Mouse (Mus musculus): ENCODE data around the gene Brd3os.
A peak's percentile ranks its signal among the peaks of the same experiment; 100 is the strongest.

The Brd3os gene

DNA sequence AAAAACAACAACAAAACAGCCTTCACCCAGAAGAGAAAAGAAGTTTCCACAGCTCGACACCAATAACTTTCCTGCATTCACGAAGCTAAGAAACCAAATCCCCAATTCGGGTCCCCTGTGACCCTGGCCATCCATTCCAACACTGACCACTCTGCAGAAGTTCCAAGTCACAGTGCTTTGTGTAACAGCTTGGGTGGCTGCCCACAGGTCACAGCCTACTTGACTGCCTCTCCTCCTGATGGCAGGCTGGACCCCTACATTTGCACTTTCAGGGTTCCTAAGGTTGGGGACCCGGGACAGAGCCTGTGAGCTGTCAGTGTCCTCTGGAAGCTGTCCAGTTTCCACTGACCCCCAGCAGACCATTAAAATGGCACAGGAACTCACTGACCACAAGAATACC is 20.8 kb downstream of the Brd3os start:
- no peak for DNase-seq (ENCODE audit: low read depth, low spot score)

DNA sequence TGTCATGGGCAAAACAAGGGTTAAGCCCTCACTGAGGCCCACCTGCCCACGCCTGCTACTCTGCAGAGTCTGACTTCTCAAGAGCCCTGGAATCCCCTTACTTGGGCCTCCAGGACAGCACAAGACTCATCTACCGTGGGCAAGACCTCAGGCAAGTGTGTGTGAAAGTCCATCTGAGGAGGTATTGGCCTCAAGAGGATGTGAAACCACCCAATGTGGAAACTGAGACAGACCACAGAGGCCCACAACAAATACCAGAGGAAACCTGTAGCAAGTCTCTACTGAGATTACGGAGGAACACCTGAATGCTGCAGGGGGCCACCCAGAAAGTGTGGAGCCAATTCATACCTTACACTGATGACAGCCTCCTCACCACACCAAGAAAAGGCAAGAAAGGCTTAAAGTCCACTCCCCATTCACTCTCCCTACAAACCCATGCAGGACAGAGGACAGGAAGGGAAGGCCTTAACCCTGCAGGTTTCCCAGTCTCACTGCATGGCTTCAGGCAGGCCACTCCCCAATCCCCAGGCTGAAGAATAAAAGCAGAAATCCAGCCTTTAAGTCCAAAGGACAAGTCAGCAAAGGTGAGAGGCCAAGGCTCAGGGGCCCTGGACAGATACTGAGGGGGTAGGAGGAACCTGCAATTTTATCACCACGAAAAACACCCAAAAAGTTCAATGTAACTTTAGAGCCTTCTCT is 27.3 kb downstream of the Brd3os start:
- DNase-seq (ENCODE audit: low read depth, low spot score), result no peak

GRCm38 (mm10) chr2:27469991-27470355 is 27.8 kb downstream of the Brd3os start:
- no peak for DNase-seq (ENCODE audit: low read depth, low spot score)

- DNase-seq (ENCODE audit: low read depth, low spot score), result no peak
Measured at GRCm38 (mm10) chr2:27470535-27470934, 28.4 kb downstream of the Brd3os start.

GRCm38 (mm10) chr2:27471170-27471584 is 29.1 kb downstream of the Brd3os start:
- DNase-seq (ENCODE audit: low read depth, low spot score), result no peak

GRCm38 (mm10) chr2:27473061-27473765 is 31.1 kb downstream of the Brd3os start:
- no peak for DNase-seq (ENCODE audit: low read depth, low spot score)

- DNase-seq (ENCODE audit: low read depth, low spot score), result no peak
Measured at GRCm38 (mm10) chr2:27473911-27474310, 31.8 kb downstream of the Brd3os start.

DNA sequence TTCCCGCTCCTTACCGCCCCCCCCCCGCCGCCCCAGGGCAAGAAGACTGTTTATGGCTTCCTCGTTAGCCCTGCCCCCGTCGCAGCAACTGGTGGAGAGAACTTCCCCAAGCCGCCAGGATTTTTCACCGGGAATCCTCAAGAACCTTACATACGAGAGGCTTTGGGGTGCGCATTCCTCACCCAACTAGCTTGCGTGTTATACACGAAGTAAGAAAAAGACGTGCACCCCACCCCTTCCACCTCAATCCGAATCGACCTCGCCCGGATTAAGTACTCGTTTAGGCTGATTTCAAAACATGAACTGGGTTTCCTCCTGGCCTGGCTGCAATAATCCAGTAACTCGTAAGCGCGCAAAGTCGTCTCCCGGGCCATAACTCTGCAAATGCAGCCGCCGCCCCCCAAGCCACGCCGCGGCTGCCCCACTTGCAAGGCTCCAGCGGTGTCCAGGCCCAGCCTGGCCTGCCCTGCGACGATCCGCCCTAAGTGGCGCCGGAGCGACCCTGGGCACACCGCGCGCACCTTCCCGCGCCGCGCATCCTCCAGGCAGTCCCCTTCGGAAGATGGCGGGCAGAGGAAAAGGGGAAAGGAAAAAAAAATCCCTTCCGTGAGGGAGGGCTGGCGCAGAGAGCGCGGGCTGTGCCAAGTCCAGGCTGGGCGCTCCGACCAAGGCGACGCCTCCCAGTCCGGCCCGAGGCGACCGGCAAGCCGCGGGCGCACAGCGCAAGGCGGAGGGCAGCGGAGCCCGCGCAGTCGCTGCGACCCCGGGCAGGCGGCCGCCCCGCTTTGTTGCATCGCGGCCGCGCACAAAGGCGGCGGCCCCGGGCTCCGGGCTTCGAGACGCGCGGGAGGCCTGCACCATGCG is 32.7 kb downstream of the Brd3os start:
- peak; percentile 41 for DNase-seq (ENCODE audit: low read depth, low spot score)

GRCm38 (mm10) chr2:27475495-27476302 is 33.6 kb downstream of the Brd3os start:
- peak; percentile 81 for DNase-seq (ENCODE audit: low read depth, low spot score)

- peak; percentile 71 for DNase-seq (ENCODE audit: low read depth, low spot score)
Measured at GRCm38 (mm10) chr2:27476303-27477192, 34.4 kb downstream of the Brd3os start.

DNA sequence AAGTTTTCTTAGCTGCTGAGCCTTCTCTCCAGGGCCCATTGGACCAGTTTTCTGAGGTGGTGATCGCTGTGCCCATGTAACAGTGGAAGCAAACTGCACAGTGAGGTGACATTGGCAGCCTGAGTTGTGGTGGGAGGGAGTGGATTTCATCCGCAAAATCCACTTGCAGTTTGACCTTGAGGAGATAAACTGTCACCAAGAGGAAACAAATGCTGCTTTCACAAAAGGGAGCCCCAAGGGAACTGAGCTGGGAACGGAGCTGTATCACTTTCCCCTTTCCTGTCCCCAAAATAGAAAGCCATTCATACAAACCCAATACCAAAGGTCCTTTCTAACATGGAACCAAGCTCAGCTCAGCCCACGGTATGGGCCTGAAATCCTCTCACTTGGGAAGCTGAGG is 37.7 kb downstream of the Brd3os start:
- DNase-seq (ENCODE audit: low read depth, low spot score), result no peak

DNA sequence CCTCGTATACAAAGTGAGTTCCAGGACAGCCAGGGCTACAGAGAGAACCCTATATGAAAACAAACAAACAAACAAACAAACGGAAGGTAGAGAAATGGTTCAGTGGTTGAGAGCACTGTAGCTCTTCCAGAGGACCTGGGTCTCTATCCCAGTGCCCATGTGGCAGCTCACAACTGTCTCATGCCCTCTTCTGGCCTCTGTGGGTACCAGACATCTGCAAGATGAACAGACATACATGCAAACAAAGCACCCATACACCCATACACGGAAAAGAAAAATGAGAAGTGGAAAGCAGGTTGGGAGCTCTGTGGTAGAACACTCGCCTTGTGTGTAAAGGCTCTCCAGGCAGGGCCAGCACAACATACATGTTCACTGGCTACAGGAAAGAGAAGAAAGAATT is 38.2 kb downstream of the Brd3os start:
- DNase-seq (ENCODE audit: low read depth, low spot score), result no peak

GRCm38 (mm10) chr2:27482265-27482861 is 40.2 kb downstream of the Brd3os start:
- no peak for DNase-seq (ENCODE audit: low read depth, low spot score)

GRCm38 (mm10) chr2:27486725-27487124 is 44.6 kb downstream of the Brd3os start:
- DNase-seq (ENCODE audit: low read depth, low spot score), result no peak

- DNase-seq (ENCODE audit: low read depth, low spot score), result no peak
Measured at GRCm38 (mm10) chr2:27487336-27488049, 45.4 kb downstream of the Brd3os start.

DNA sequence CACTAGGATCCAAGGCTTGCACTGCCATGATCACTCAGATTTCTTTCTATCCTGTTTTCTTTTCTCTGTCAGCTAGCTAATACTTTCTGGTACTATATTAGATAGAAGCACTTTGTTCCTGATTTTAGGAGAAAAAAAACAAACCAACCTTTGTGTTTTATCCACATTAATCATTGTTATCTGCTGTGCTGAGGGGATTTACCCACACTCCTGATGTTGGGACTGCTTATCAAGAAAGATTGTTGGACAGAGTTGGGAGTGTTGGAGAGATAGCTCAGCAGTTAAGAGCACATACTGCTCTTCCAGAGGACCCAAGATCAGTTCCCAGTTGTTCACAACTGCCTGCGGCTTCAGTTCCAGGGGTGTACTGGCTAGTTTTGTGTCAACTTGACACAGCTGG is 46.2 kb downstream of the Brd3os start:
- no peak for DNase-seq (ENCODE audit: low read depth, low spot score)

- DNase-seq (ENCODE audit: low read depth, low spot score), result no peak
Measured at GRCm38 (mm10) chr2:27490939-27491338, 48.8 kb downstream of the Brd3os start.
